Mouse (Mus musculus): ENCODE measurements around the gene Tle4. TPM values are rescaled to one million over a fixed set of nuclear protein-coding genes. Genes with fewer than 3 reads are reported as not detected.

Gene Tle4
- polyA plus RNA-seq, 3 experiments from 2014 or later: 11.3 to 16.2 (median 15.2) TPM

DNA sequence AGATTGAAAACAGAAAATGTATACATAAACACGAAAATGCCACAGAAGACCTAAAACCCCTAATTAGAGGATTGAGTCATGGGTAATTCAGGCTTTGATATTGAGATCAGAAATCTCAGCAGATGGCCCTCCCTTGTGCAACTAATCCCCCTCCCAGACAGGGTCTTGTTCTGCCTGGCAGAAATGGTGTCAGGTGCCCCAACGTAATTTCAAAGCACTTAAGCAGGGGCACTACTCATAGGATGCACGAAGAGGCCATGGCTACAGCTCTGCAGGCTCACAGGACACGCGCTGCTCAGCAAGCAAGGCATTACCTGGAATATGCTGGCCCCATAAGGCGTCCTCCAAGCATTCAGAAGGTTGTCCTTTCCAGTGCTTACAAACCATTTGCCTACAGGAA is 146.5 kb downstream of the Tle4 start:
- no peak for ATAC-seq

DNA sequence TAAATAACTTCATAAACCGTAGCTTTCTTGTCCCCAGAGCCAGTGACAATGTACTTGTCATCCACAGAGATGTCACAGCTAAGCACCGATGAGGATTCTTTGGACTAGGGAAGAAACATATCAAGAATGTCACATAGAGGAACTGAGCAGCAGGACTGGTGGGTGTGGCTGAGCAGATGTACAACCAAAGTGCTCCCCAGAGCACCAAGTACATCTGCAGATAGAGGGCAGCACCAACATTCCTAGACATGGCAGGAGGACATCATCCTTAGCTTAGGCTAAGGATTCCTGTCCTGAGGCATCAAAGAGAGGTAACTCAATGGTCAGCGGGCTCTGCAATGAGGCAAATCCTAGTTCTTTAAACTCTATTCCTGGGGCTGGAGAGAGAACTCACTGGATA is 148.1 kb downstream of the Tle4 start:
- ATAC-seq: no peak

DNA sequence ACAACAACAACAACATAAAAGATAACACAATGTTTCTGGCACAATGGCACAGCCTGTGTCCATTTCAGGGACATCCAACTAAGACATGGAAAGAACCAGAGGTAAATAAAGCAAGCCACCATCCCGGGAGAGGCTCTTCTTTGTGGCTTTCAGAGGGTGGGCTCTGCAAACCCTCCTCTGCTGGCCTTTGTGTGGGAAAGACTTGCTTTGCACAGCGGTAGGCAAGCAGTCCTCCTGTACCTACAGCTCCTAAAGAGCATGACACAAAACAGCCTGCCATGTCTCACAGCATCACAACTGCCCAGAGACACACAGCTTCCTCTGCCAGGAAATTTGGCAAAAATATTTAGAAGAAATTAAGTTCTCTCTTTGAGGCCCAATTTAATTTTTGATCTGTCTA is 149.3 kb downstream of the Tle4 start:
- ATAC-seq: no peak

DNA sequence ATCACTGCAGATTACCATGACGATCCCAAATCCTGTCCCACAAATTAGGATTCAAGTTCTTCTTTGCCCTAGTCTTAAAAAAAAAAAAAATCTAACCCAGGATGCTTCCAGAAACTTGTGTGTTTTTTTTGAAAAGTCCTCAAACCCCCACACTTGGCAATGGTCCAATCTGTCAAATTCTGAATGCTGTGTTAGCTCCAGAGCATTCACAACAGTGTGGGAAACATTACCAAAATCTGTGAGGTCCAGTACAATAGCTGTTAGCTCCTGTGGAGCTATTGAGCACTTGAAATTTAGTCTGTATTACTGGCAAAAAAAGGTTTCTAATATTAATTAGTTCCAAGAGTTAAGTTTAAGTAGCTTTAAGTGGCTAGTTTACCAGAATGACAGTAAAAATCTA is 150.4 kb downstream of the Tle4 start:
- no peak for ATAC-seq

DNA sequence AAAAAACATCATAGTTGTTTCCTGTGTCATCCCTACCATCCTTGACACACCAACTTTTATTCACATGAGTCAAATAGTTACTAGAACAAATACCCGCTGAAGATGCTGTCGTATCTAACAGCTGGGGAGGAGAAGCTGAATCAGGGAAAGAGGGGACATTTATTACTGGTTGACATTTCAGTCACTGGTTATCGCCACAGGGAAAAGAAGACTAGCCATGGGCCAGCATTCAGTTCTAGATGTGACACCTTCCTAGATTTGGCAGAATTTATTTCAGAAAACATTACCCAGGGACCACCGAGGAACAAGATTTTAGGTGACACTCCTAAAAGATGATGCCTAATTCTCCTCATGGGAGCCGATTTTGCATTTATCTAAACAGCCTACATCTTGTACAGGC is 156.0 kb downstream of the Tle4 start:
- no peak for ATAC-seq

DNA sequence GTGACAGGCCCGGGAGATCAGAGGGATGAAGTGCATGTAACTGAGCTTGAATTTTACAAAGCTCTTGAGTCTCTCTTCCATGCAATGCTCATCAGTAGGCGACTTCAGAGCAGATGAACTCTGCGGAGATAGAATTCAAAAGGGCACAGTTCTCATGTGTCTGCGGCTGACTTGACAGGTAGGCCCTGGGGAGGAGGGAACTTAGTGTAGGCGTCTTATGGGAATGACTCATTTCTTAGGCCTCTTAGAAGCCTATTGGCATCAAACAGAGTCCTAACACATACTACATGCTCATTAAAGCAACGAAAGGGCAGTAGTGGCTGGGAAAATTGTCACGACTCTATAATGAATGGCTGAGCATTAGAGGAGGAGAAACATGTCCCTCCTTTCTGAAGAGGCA is 160.6 kb downstream of the Tle4 start:
- no peak for ATAC-seq

DNA sequence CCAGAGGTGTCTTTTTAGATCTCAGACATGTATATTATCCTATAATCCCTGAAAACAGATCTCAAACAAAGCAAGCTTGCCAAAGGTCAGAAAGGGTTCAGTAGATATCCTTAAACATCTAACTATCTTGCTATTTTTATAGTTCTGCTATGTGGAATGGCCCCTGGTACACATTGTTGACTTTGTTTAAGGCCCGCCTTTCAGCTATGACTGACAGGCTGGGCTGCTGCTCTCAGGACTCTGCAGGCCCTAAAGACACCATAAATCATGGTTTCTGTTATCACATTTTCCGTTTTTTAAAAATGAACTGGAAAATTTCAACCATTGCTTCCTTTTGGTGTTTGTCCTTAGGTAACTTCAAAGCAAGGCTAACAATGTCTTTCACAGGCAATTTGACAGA is 161.3 kb downstream of the Tle4 start:
- no peak for ATAC-seq

DNA sequence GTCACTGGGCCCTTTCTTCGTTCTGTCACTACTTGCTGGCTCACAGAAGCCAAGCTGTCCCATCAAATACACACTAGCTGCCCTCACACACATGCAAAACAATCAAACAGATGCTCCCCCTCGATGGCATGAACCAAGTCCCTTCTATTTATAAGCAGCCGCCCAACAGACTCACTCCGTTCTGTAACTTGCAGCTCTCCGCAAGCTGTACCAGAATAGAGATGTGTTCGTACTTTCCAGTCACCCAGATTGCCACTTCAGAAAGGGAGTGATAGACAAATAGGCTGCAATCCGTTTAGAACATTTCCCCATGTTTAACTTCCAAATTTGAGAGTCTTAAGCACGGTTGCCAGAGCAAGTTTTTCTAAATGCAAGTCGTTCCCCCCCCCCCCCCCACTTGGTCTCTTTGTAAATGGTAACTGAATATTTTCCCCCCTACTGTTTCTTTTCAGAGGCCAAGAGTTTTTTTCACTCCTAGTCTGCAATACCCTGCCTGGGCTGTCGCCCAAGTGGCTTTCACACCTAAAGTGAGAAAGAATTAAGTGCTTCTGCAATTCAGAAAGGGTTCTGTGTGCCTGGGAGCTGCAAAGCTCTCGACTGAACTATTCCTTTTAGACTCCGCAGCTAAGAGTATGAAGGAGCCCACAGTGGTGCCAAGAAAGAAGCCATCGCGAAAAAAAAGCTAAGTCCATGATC is 162.0 kb downstream of the Tle4 start:
- no peak for ATAC-seq

DNA sequence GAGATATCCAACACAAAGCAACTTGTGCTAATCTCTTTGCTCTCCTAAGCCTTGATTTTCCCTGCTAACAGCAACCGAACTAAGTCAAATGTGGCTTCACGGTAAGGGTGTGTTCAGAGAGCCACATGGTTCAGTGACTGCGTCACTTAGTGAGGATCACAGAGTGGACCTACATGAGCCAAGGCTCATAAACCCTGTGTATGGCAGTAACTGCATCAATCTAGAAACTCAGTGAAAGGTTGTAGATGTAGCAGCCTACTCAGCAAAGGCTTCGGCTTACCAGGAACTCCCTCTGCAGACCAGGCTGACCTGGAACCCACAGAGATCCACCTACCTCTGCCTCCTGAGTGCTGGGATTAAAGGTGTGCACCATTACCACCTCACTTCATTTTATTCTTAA is 164.0 kb downstream of the Tle4 start:
- ATAC-seq: no peak

DNA sequence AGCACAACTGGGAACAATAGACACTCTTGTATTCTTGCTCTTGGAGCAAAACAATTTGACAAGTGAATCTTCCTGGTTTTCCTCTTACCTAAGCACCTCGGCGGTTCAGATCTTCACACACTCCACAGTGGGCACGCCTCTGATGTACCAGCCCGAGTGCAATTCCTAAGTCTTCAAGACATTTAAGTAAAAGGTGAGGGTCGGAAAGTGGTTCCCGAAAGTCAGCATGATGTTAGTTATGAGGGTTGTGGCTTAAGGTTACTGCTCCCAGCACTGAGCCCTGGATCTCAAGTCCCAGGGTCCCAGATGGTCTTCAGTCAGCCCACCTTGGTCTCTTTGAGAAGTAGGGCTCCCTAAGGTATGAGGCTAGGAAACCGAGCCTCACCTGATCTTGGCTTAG is 165.4 kb downstream of the Tle4 start:
- ATAC-seq: no peak

DNA sequence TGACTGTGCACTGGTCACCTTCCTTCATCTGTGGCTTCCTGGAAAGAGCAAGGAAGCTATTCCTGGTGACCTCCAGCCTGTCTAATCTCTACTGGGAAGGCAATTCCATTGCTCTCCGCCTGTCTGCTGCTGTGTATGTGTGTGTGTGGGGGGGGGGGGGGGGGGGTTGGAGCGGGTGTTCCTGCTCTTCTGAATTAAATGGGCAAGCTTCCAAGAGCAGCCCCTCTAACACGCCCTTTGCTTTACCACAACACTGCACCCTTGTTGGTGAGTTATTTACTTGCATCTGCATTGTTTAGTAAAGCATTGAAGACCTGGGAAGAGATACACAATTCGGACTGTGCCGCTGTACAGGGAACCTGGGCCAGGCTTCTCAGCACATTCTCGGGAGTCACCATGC is 170.9 kb downstream of the Tle4 start:
- no peak for ATAC-seq

DNA sequence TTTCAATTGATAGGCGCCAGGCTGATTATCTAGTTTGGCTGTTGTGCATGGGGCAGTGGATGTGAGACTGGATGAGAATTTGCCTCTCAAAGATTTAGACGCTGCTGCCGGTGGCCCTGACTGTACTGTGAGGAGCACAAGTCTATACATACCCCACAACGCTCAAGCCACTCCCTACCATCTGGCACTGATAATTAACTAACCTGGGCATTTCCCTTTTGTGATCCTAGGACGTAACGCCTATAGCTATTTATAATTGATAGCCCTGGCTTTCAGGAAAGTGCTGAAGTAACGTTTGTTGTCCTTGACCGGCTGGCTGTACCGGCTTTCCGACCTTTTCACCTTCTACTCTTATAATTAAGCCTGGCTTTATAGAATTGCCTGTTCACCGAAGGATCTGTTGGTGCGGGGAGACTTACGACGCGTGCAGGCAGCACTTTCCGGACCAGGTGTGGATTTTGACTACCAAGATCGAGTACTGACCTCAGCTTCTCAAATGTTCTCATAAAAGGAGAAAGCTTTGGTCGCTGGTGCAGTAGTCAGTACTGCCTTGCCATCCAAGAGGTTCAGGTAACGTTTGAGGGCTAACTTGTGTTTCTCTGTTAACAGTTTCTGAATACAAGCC is 171.5 kb downstream of the Tle4 start:
- ATAC-seq: no peak

DNA sequence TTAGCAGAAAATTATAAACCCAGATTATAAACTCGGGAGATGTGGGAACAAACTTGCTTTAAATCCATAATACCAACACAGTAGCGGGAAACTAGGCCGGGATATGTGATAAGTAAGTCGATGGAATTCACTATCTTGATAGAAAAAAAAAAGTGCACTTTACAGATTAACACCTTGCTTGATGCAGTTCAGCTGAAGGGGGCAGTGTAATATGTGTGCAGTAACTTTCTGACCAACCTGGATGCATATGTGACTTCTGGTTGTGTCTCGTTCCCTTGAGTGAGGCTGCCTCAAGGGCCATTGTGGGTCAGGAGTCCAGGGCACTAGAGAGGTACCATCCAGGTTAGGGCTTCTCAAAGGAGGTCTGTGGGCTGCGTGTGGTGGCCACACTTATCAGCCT is 172.7 kb downstream of the Tle4 start:
- no peak for ATAC-seq

DNA sequence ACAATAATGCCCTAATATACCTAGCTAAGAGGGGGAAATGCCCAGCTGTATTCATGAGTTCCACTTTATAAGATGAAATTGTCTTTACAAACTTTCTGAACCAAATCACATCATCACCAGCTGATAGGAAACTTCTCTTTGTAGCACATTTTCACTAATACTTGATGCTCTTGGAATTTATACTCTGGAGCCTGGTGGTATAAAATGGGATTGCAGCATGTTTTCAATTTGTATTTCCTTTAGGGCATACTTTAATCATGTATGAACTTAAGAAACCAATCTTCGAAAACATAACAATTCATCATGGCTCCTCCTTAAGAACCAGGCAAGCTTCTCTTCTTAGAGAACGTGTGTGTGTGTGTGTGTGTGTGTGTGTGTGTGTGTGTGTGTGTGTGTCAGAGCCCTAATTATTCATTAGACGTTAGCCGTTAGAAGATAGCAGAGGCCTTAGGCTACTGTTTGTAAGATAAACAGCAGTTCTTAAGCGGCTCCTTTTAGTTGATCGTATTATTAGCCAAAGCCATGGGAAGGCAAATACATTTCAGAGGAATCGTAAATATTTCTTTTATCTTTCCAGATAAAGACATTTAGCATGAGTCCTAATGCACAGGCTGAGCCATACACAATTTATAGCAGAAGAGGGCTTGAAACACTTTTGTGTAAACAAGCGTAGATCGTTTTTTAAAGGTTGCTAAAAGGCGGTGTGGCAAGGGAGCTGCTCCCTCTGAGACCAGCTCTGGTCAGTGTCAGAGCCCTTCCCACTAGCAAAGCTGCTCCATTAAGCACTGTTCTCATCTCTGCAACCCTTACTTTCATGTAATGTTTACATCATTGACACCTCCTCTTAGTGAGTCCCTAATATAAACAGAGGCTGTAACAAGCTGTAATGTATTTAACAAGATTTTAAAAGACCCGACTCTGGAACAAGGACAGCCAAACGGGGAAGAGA is 173.6 kb downstream of the Tle4 start:
- no peak for ATAC-seq

DNA sequence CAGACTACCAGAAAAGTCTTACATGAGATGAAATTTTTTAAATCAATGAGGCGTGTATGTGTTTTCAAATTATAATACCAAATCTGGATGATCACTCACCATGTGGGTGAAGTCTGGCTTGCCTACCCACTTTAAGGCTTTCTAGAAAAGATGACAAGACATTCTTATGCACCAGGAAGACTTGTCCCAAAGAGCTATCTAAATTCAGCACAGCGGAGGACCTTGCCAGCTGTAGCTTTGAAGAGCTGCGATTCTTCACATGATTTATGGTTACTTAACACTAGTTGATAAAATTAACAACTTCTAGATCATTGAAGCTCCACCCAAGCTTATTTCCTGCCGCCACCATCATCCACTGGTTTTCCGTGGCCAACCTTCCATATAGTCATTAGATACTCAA is 176.2 kb downstream of the Tle4 start:
- no peak for ATAC-seq

DNA sequence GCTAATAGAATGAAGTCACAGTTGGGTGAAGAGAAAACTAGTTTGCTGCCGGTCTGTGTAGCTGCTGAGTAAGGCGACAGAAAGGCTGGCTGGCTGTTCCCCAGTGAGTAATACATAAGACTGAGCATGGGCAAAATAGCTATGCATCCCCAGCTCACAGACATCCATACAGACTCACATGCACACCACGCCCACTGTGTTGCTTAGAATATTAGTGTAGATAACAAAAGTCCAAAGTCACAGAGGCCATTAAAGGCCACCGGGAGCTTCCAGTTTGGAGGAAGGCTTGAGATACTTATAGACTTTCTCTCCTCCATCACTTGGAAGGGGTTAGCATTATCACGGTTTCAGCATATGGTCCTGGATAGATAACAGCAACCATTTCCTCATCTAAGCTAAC is 178.0 kb downstream of the Tle4 start:
- ATAC-seq: no peak

DNA sequence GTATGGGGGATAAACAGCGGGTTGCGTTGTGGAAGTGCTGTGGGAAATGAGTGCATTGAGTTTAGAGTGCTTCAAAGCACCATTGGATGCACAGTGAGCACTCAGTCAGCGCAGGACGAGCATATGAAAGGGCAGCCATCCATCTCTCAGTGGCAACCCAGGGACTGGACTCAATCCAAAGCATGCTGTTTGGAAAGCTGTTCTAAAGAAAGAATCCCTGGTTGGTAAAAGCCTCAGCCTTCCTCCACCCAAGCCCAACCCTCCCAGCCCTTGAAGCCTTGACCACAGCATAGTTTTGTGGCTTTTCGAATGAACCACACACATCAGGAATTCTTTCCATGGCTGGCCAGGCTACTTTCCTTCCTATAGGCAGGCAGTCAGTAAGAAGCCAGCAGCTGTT is 181.0 kb downstream of the Tle4 start:
- ATAC-seq: no peak

DNA sequence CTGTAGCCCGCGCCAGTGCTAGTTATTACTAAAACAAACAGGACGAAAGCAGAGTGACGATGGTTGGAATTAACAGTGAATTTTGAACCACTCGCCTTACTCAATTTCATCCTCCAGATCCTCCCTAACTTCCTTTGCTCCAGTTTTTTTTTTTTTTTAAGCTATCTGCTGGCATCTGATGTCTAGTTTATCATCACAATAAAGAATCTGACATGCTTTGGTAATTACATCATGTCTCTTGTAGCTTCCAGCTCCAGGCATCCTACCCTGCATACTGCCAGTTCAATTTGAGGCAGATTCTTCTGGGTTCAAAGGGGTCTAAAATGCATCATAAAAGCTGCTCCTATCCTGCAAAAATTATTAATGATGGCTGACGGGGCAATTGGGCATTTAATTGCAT is 181.9 kb downstream of the Tle4 start:
- no peak for ATAC-seq

DNA sequence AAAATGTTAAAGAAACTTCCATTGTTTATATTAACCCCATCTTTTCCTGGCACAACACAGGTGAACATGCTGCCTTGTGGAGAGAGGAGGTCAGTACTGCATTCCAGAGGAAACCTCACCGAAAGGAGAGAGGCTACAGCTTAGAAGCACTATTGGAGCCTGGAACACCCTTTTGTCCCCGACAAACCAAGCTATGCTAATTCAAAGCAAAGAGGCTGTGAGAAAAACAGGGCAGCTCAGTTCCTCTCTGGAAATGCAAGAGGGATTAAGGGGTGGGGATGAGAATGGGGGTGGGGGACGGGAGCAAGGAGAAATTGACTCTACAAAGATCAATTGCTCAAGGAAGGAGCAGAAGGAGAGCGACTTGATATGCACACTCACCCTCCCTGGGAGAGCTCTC is 182.9 kb downstream of the Tle4 start:
- no peak for ATAC-seq

DNA sequence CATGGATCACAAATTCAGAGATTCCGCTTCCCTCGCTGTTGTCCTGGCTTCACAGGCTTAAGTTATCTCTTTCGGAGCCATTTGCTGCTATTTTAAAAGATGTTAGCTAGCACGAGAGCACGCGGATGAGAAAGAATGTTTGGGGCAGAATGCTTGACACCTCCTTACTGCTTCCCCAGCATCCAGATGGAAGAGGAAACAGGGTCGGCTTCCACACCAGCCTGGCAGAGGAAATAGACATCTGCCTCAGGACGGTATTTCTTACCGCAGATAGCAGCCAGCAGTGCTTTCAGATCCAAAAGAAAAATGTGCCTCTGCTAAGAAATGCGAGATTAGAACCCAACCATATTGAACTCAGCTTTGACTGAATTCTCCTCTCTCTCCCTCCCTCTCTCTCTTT is 191.2 kb downstream of the Tle4 start:
- no peak for ATAC-seq
